Mouse (Mus musculus) limb, embryonic 13.5 days (tissue): ENCODE measurements around the gene Gm2a. TPM values are rescaled to one million over a fixed set of nuclear protein-coding genes. Genes with fewer than 3 reads are reported as not detected.

Experiments
- ATAC-seq: fragments of 200-750 bp; cut with Nextera tagmentation; 2 replicates; pipeline ENCODE4 v1.8.0; 2017; ENCODE audit warnings: low read depth, moderate number of reproducible peaks, moderate TSS enrichment; ENCODE audit not compliant: low FRiP score
- H3K27ac ChIP-seq: fragments of 300-500 bp; sonication (generic); 2 replicates; pipeline ENCODE4 v1.5.1; 2015; ENCODE audit warnings: inconsistent platforms, mild to moderate bottlenecking, moderate library complexity
- H3K27me3 ChIP-seq: fragments of 300-500 bp; sonication (generic); 2 replicates; pipeline ENCODE4 v1.6.1; 2015; ENCODE audit warnings: mild to moderate bottlenecking, inconsistent platforms
- H3K36me3 ChIP-seq: fragments of 300-500 bp; sonication (generic); 2 replicates; pipeline ENCODE4 v1.6.1; 2015; ENCODE audit warnings: inconsistent platforms, mild to moderate bottlenecking, moderate library complexity
- H3K4me1 ChIP-seq: fragments of 300-500 bp; sonication (generic); 2 replicates; pipeline ENCODE4 v1.6.1; 2015; ENCODE audit warnings: inconsistent platforms
- H3K4me2 ChIP-seq: fragments of 300-500 bp; sonication (generic); replicated peaks from 2 replicates; pipeline ENCODE4 v1.6.1; 2015; ENCODE audit warnings: inconsistent platforms, mild to moderate bottlenecking, moderate library complexity
- H3K4me3 ChIP-seq: fragments of 300-500 bp; sonication (generic); 2 replicates; pipeline ENCODE4 v1.5.1; 2015; ENCODE audit warnings: moderate library complexity, mild to moderate bottlenecking, inconsistent platforms
- H3K9ac ChIP-seq: fragments of 300-500 bp; sonication (generic); 2 replicates; pipeline ENCODE4 v1.6.1; 2015; ENCODE audit warnings: mild to moderate bottlenecking, inconsistent platforms
- H3K9me3 ChIP-seq: fragments of 300-500 bp; sonication (generic); 2 replicates; pipeline ENCODE4 v1.6.1; 2016; ENCODE audit warnings: inconsistent platforms
- WGBS: fragments of 180-500 bp; shearing (Covaris S2); methylation state at CpG from one replicate; pipeline ENCODE4 v1.1.7; 2015; 5-methylcytosine and 5-hydroxymethylcytosine counted together
- polyA plus RNA-seq: library from polyadenylated mRNA; unstranded; fragments of >200 nt; fragmentation: Nextera tagmentation; extraction: Ambion mirVana; gene quantifications from 2 replicates; pipeline ENCODE4 v1.2.1, GENCODE M21; 2015

Gene Gm2a
- polyA plus RNA-seq, 1 experiment from 2014 or later = 17.9 TPM

GRCm38 (mm10) chr11:55114291-55114690 is 16.4 kb downstream of the Gm2a start:
- Histone ChIP-seq H3K27me3 (no peaks in the 10 kb centered on the region), H3K27ac (no peak overlapping the region), H3K9me3 (no peaks in the 10 kb centered on the region), H3K4me1 (peaks cover 7% of the 10 kb centered on the region), H3K4me2 (no peak overlapping the region), H3K36me3 (no peaks in the 10 kb centered on the region), H3K9ac (no peak overlapping the region), H3K4me3 (no peak overlapping the region)
- ATAC-seq = no peak
- WGBS = 77% methylated on average over 2 of the region's 2 CpGs

- Histone ChIP-seq H3K36me3 (no peaks in the 10 kb centered on the region), H3K4me1 (no peaks in the 10 kb centered on the region), H3K27ac (no peak overlapping the region), H3K9me3 (no peaks in the 10 kb centered on the region), H3K4me3 (no peak overlapping the region), H3K4me2 (no peak overlapping the region), H3K27me3 (no peaks in the 10 kb centered on the region), H3K9ac (no peak overlapping the region)
- no peak for ATAC-seq
- 93% methylated on average over 3 of the region's 3 CpGs for WGBS
These were observed 18.1 kb downstream of the Gm2a start for GRCm38 (mm10) chr11:55116004-55116403.

- Histone ChIP-seq H3K9ac (no peak overlapping the region), H3K27ac (no peak overlapping the region), H3K36me3 (no peaks in the 10 kb centered on the region), H3K4me1 (no peaks in the 10 kb centered on the region), H3K4me2 (no peak overlapping the region), H3K9me3 (no peaks in the 10 kb centered on the region), H3K27me3 (no peaks in the 10 kb centered on the region), H3K4me3 (no peak overlapping the region)
- no peak for ATAC-seq
- 86% methylated on average over 2 of the region's 2 CpGs for WGBS
These were observed 19.1 kb downstream of the Gm2a start for GRCm38 (mm10) chr11:55117031-55117430.

DNA sequence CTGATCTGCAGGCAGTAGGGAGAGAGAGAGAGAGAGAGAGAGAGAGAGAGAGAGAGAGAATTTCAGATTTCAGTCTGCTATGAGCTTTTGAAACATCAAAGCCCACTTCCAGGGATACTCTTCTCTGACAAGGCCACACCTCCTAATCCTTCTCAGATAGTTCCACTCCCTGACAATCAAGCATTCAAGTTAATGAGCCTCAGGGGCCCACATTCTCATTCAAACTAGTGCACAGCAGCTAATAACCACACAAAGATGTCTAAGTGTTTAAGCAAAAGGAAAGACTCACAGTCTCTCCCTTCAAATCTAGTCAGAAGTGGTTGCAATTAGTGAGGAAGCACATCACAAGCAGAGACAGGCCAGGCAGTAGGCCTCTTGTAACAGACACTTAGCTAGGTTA is 22.4 kb downstream of the Gm2a start:
- Histone ChIP-seq H3K4me3 (no peak overlapping the region), H3K27me3 (no peaks in the 10 kb centered on the region), H3K9ac (no peak overlapping the region), H3K4me1 (no peaks in the 10 kb centered on the region), H3K36me3 (no peaks in the 10 kb centered on the region), H3K4me2 (no peak overlapping the region), H3K9me3 (no peaks in the 10 kb centered on the region), H3K27ac (no peak overlapping the region)
- no peak for ATAC-seq

DNA sequence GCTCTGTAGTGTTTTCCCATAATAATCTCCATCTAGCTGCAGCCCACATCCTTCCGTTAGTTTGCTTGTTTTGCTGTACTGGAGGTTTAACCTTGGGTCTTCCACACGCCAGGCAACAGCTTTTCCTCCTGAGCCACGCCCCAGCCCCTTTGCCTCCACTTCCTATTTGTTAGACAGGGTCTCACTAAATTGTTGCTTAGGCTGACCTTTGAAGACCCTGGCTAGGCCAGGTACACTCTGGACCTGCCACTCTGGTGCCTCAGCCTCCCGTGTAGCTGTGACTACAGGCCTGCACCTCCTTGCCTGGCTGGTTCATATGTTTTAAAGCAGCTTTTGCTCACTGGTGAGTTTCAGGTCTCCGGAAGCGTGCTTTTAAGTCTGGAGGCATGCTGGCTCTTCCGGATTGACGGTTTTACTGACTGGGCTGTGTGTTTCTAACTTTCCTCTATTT is 22.9 kb downstream of the Gm2a start:
- H3K4me1 ChIP-seq = no peaks in the 10 kb centered on the region
- WGBS = 67% methylated on average over 8 of the region's 8 CpGs
- ATAC-seq = no peak
- no peaks in the 10 kb centered on the region for H3K36me3 ChIP-seq
- H3K9me3 ChIP-seq = no peaks in the 10 kb centered on the region
- 0 out of 2 replicates have a peak overlapping the region, but pooled peaks have one; percentile 19 for H3K9ac ChIP-seq
- H3K27ac ChIP-seq = no peak overlapping the region
- no peak overlapping the region for H3K4me2 ChIP-seq
- H3K27me3 ChIP-seq = no peaks in the 10 kb centered on the region
- H3K4me3 ChIP-seq = no peak overlapping the region

DNA sequence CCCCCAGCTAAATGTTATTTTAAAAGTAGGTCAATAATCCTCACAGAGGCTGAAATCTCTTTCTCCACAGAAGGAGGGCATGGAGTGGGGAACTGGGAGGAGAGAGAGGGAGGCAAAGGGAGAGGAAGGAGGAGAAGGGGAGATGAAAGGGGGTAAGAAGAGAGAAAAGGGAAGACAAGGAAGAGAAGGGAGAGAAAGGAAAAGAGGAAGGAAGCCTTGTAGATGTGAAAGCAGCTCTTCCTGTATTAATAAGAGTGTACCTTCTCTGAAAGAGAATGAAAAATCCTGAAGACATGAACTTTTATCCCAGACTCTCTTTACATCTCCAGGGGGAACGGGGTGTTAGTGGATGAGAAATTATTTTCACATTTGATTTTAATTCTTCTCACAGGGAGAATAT is 23.5 kb downstream of the Gm2a start:
- Histone ChIP-seq H3K27ac (no peak overlapping the region), H3K27me3 (no peaks in the 10 kb centered on the region), H3K4me2 (no peak overlapping the region), H3K9ac (0 out of 2 replicates have a peak overlapping the region, but pooled peaks have one; percentile 19), H3K9me3 (no peaks in the 10 kb centered on the region), H3K4me1 (no peaks in the 10 kb centered on the region), H3K36me3 (no peaks in the 10 kb centered on the region), H3K4me3 (no peak overlapping the region)
- ATAC-seq = no peak
- WGBS = 80% methylated on average over 1 of the region's 1 CpGs

DNA sequence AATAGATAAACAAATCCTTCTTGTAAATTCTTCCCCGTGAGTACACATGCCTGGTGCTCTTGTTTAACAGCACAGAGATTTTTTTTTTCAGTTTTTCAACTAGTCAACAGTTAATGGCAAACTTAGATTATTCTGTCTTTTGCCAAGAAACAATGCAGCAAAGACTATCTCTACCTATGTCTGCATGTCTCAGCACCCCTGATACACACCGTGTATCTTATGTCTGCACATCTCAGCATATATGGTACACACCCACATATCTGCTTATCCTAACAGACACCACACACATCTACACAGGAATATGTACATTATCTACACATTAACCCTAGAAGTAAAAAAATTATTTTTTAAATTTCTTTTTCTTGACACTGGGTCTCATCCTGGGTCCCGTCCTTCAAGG is 28.7 kb downstream of the Gm2a start:
- Histone ChIP-seq H3K27me3 (no peaks in the 10 kb centered on the region), H3K4me3 (no peak overlapping the region), H3K9ac (no peak overlapping the region), H3K36me3 (no peaks in the 10 kb centered on the region), H3K4me2 (no peak overlapping the region), H3K4me1 (no peaks in the 10 kb centered on the region), H3K9me3 (no peaks in the 10 kb centered on the region), H3K27ac (no peak overlapping the region)
- 79% methylated on average over 3 of the region's 3 CpGs for WGBS
- no peak for ATAC-seq

GRCm38 (mm10) chr11:55127937-55128336 is 30.0 kb downstream of the Gm2a start:
- Histone ChIP-seq H3K4me1 (no peaks in the 10 kb centered on the region), H3K4me2 (no peak overlapping the region), H3K9ac (no peak overlapping the region), H3K4me3 (no peak overlapping the region), H3K9me3 (no peaks in the 10 kb centered on the region), H3K27me3 (no peaks in the 10 kb centered on the region), H3K27ac (no peak overlapping the region), H3K36me3 (no peaks in the 10 kb centered on the region)
- WGBS = 85% methylated on average over 6 of the region's 6 CpGs
- no peak for ATAC-seq

DNA sequence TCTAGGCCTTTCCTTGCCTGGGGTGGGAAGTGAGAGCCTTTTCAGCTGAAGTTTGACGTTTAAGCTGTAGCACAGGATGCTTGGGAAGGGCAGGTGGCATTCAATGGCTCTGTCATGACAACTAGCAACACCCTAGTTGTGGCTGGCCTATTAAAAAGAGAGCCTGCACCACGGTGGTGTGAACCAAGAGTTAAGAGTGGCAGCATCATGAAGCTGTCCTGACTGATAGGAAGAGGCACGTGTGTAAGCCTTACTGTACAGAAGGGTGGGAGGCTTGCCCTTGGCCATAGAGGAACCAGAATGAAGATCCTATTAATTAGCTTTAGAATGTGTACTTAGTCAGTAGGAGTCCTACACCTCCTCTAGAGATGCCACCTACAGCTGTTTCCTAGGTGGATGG is 30.5 kb downstream of the Gm2a start:
- Histone ChIP-seq H3K4me2 (no peak overlapping the region), H3K36me3 (no peaks in the 10 kb centered on the region), H3K4me3 (no peak overlapping the region), H3K9ac (no peak overlapping the region), H3K9me3 (no peaks in the 10 kb centered on the region), H3K27me3 (no peaks in the 10 kb centered on the region), H3K4me1 (no peaks in the 10 kb centered on the region), H3K27ac (no peak overlapping the region)
- ATAC-seq = no peak
- 80% methylated on average over 3 of the region's 3 CpGs for WGBS

GRCm38 (mm10) chr11:55131077-55131742 is 33.3 kb downstream of the Gm2a start:
- 85% methylated on average over 11 of the region's 11 CpGs for WGBS
- no peak overlapping the region for H3K27ac ChIP-seq
- H3K36me3 ChIP-seq = no peaks in the 10 kb centered on the region
- H3K4me2 ChIP-seq = no peak overlapping the region
- H3K4me1 ChIP-seq = no peaks in the 10 kb centered on the region
- H3K4me3 ChIP-seq = no peak overlapping the region
- ATAC-seq = no peak
- no peaks in the 10 kb centered on the region for H3K9me3 ChIP-seq
- no peak overlapping the region for H3K9ac ChIP-seq
- H3K27me3 ChIP-seq = no peaks in the 10 kb centered on the region

GRCm38 (mm10) chr11:55131946-55132345 is 34.0 kb downstream of the Gm2a start:
- 68% methylated on average over 1 of the region's 1 CpGs for WGBS
- ATAC-seq = no peak
- Histone ChIP-seq H3K4me3 (no peak overlapping the region), H3K27me3 (no peaks in the 10 kb centered on the region), H3K36me3 (no peaks in the 10 kb centered on the region), H3K9ac (no peak overlapping the region), H3K27ac (no peak overlapping the region), H3K4me1 (no peaks in the 10 kb centered on the region), H3K9me3 (no peaks in the 10 kb centered on the region), H3K4me2 (no peak overlapping the region)

DNA sequence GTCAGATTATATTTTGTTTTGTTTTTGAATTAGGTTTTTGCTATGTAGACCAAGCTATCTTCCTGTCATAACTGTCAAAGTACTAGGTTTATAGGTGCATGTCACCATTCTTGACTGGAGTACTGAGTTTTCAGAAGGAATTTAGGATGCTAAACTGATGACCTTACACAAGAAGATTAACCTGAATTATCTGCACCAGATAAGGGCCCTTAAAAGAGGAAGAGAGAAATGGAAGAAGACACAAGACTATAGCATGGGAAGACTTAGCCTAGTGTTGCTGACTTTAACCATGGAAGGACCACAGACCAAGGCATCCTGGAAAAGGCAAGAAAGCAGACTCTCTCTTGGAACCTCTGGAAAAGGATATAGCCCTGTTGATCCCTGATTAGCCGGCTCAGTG is 35.3 kb downstream of the Gm2a start:
- Histone ChIP-seq H3K36me3 (no peaks in the 10 kb centered on the region), H3K27me3 (no peaks in the 10 kb centered on the region), H3K4me2 (no peak overlapping the region), H3K9ac (no peak overlapping the region), H3K4me1 (no peaks in the 10 kb centered on the region), H3K9me3 (no peaks in the 10 kb centered on the region), H3K27ac (no peak overlapping the region), H3K4me3 (no peak overlapping the region)
- no peak for ATAC-seq
- WGBS = 97% methylated on average over 1 of the region's 1 CpGs

GRCm38 (mm10) chr11:55134407-55134806 is 36.5 kb downstream of the Gm2a start:
- ATAC-seq = no peak
- Histone ChIP-seq H3K4me2 (no peak overlapping the region), H3K27me3 (no peaks in the 10 kb centered on the region), H3K36me3 (no peaks in the 10 kb centered on the region), H3K27ac (no peak overlapping the region), H3K4me1 (no peaks in the 10 kb centered on the region), H3K4me3 (no peak overlapping the region), H3K9me3 (no peaks in the 10 kb centered on the region), H3K9ac (no peak overlapping the region)
- 91% methylated on average over 1 of the region's 1 CpGs for WGBS
